In genomic region chr6:108759698-108760039, GRCm38 (mm10) we compare ENCODE assay signal across 13 mouse cellular contexts. TPM values are rescaled to one million over a fixed set of nuclear protein-coding genes. Genes with fewer than 3 reads are reported as not detected.
DNase-seq lines count a peak whose midpoint lies in the region; ATAC-seq and TF ChIP-seq lines count a peak whose summit lies in the region.
"Had no signal": no experiment of that assay in that cellular context is flagged by ENCODE, and none has a peak within 500 bp of the region (broad histone marks: within the 10 kb centered on the region; RNA-seq: fewer than 3 reads in every experiment).

No protein-coding gene starts in this region.

- H3K4me1 ChIP-seq in forebrain, embryonic 16.5 days (replicated peaks; ENCODE audit: control insufficient read depth, insufficient read depth, low read length), result no peaks in the 10 kb centered on the region
- no peaks in the 10 kb centered on the region for H3K4me1 ChIP-seq in forebrain, embryonic 15.5 days
- H3K4me1 ChIP-seq: forebrain, embryonic 13.5 days; hindbrain, embryonic 12.5 days; midbrain, embryonic 13.5 days had no signal

- no peak overlapping the region for H3K4me3 ChIP-seq in forebrain, embryonic 16.5 days (replicated peaks; ENCODE audit: low read length)
- no peak overlapping the region for H3K4me3 ChIP-seq in forebrain, embryonic 15.5 days
- no peak overlapping the region for H3K4me3 ChIP-seq in myocyte
- H3K4me3 ChIP-seq: forebrain, embryonic 13.5 days; hindbrain, embryonic 12.5 days; midbrain, embryonic 13.5 days had no signal

- 65% methylated on average over 5 of the region's 5 CpGs for WGBS in forebrain, embryonic 16.5 days
- 69% methylated on average over 5 of the region's 5 CpGs for WGBS in forebrain, embryonic 15.5 days

- DNase-seq in urinary bladder, postnatal 14 days (ENCODE audit: low spot score), result peak; percentile 53
- no peak for DNase-seq in urinary bladder, adult 18-20 months (ENCODE audit: low spot score in 2 of 2)
- peak; percentile 50 for DNase-seq in kidney, adult 18-20 months
- DNase-seq in embryo, embryonic 10.5 days (ENCODE audit: low spot score), result no peak
- DNase-seq: thymus, adult 18-20 months had no signal

- H3K4me2 ChIP-seq in forebrain, embryonic 16.5 days (ENCODE audit: low read length), result no peak overlapping the region
- no peak overlapping the region for H3K4me2 ChIP-seq in forebrain, embryonic 15.5 days (replicated peaks)
- H3K4me2 ChIP-seq in myocyte (ENCODE audit: low read depth), result peak overlapping the region; percentile 55
- H3K4me2 ChIP-seq: forebrain, embryonic 13.5 days; heart, embryonic 11.5 days; hindbrain, embryonic 12.5 days; midbrain, embryonic 13.5 days had no signal

- H3K27me3 ChIP-seq in forebrain, embryonic 16.5 days (replicated peaks; ENCODE audit: control insufficient read depth, insufficient read depth, low read length), result no peaks in the 10 kb centered on the region
- no peaks in the 10 kb centered on the region for H3K27me3 ChIP-seq in forebrain, embryonic 15.5 days
- H3K27me3 ChIP-seq in myocyte (ENCODE audit: control insufficient read depth, insufficient read depth, insufficient read length), result peaks cover 4% of the 10 kb centered on the region
- H3K27me3 ChIP-seq: forebrain, embryonic 13.5 days; hindbrain, embryonic 12.5 days; midbrain, embryonic 13.5 days had no signal

- H3K9me3 ChIP-seq in forebrain, embryonic 16.5 days (ENCODE audit: control insufficient read depth, low read length), result no peaks in the 10 kb centered on the region
- H3K9me3 ChIP-seq in forebrain, embryonic 15.5 days, result no peaks in the 10 kb centered on the region
- H3K9me3 ChIP-seq: forebrain, embryonic 13.5 days; hindbrain, embryonic 12.5 days; midbrain, embryonic 13.5 days had no signal

- H3K36me3 ChIP-seq in forebrain, embryonic 16.5 days (ENCODE audit: control insufficient read depth, insufficient read depth), result no peaks in the 10 kb centered on the region
- no peaks in the 10 kb centered on the region for H3K36me3 ChIP-seq in forebrain, embryonic 15.5 days
- no peaks in the 10 kb centered on the region for H3K36me3 ChIP-seq in myocyte (ENCODE audit: control insufficient read depth, insufficient read depth)
- H3K36me3 ChIP-seq: hindbrain, embryonic 12.5 days; midbrain, embryonic 13.5 days had no signal

- TF ChIP-seq POLR2A in myocyte (IDR thresholded peaks at IDR 0.05; ENCODE audit: insufficient read length, low read depth), result no peak

- H3K79me2 ChIP-seq in myocyte (ENCODE audit: control insufficient read depth, insufficient read depth), result no peaks in the 10 kb centered on the region

- no peak overlapping the region for H3ac ChIP-seq in myocyte (ENCODE audit: control insufficient read depth, insufficient read length)

- 0 out of 2 replicates have a peak, but pooled peaks have one; percentile 43 for ATAC-seq in forebrain, embryonic 16.5 days
- ATAC-seq in forebrain, embryonic 15.5 days (replicated peaks), result no peak
- no peak for ATAC-seq in erythroblast, adult 5-6 weeks (replicated peaks; ENCODE audit: low FRiP score, poor library complexity, severe bottlenecking)
- ATAC-seq: forebrain, embryonic 13.5 days; midbrain, embryonic 13.5 days had no signal

- no peak overlapping the region for H3K27ac ChIP-seq in forebrain, embryonic 16.5 days (ENCODE audit: low read length)
- no peak overlapping the region for H3K27ac ChIP-seq in forebrain, embryonic 15.5 days (replicated peaks)
- H3K27ac ChIP-seq: forebrain, embryonic 13.5 days; hindbrain, embryonic 12.5 days; midbrain, embryonic 13.5 days had no signal

- no peak overlapping the region for H3K9ac ChIP-seq in forebrain, embryonic 16.5 days (replicated peaks; ENCODE audit: low read depth, low read length)
- H3K9ac ChIP-seq in forebrain, embryonic 15.5 days (replicated peaks), result no peak overlapping the region
- H3K9ac ChIP-seq: forebrain, embryonic 13.5 days; hindbrain, embryonic 12.5 days; midbrain, embryonic 13.5 days had no signal

TF ChIP-seq in myocyte, 11 proteins besides CTCF, POLR2A, EP300 and RAD21:
- no peak for TF ChIP-seq POLR2AphosphoS2 (IDR thresholded peaks at IDR 0.05; ENCODE audit: insufficient read length, low read depth)
- no peak for TF ChIP-seq CEBPB (IDR thresholded peaks at IDR 0.05; ENCODE audit: insufficient read depth, poor library complexity, severe bottlenecking)
- no peak for TF ChIP-seq TCF12 (IDR thresholded peaks at IDR 0.05; ENCODE audit: insufficient read depth, poor library complexity, severe bottlenecking)
- no peak for TF ChIP-seq REST (IDR thresholded peaks at IDR 0.05; ENCODE audit: insufficient read depth, insufficient read length)
- TF ChIP-seq TCF3 (IDR thresholded peaks at IDR 0.05; ENCODE audit: insufficient read length, low read depth), result no peak
- no peak for TF ChIP-seq MAX (IDR thresholded peaks at IDR 0.05; ENCODE audit: low read depth)
- TF ChIP-seq USF1 (IDR thresholded peaks at IDR 0.05; ENCODE audit: low read depth), result no peak
- TF ChIP-seq E2F4 (IDR thresholded peaks at IDR 0.05; ENCODE audit: insufficient read depth), result no peak
- TF ChIP-seq MYOD1 (IDR thresholded peaks at IDR 0.05; ENCODE audit: control insufficient read depth in 1 of 3, insufficient read length in 2 of 3, low read depth in 2 of 3), result no peak
- TF ChIP-seq MYOG (IDR thresholded peaks at IDR 0.05; ENCODE audit: control insufficient read depth in 1 of 3, insufficient read depth in 1 of 3, insufficient read length in 2 of 3, low read depth in 2 of 3), result no peak
- no peak for TF ChIP-seq SRF (IDR thresholded peaks at IDR 0.05; ENCODE audit: control insufficient read depth, insufficient read length, low read depth)
TF ChIP-seq in myocyte: peak in this region for 0.

RNA-seq across cellular contexts. Expression of gene Arl8b, which starts 23.2 kb away (rescaled TPM):
- polyA plus RNA-seq in forebrain, embryonic 16.5 days (2015; fragmentation: Nextera tagmentation; extraction: Ambion mirVana), result 104 and 110 TPM in 2 replicates
- polyA plus RNA-seq in forebrain, embryonic 15.5 days (2015; fragmentation: Nextera tagmentation; extraction: Ambion mirVana), result 89.6 and 99.7 TPM in 2 replicates
- polyA plus RNA-seq in myocyte (2012; fragmentation: generic; extraction: Trizol), result 41.2 TPM
- 33.0 and 44.3 TPM in 2 replicates for total RNA-seq in erythroblast, adult 5-6 weeks (2015; ENCODE audit: low replicate concordance)
- total RNA-seq in erythroblast, adult 5-6 weeks (2017; ENCODE audit: low replicate concordance), result 11.6 and 19.3 TPM in 2 replicates

Comparison
In these comparisons a context has a peak if more than half of its experiments do, and no peak if none do; other contexts are left out.
1. DNase-seq: peak in urinary bladder, postnatal 14 days (single experiment) and kidney, adult 18-20 months (single experiment); none in urinary bladder, adult 18-20 months (0 of 2) and embryo, embryonic 10.5 days (single experiment).